Mouse (Mus musculus) thymus, postnatal 10 days (tissue): ENCODE data around the gene H2-Q1.
"Not testable (repeated sequence)": the region's sequence is repeated elsewhere in the genome, so short reads cannot be mapped to it uniquely, and the experiment has no call there.

ENCODE experiments used
- DNase-seq, 2 experiments: peaks; one replicate each; pipeline ENCODE4 v3.0.0; 2021; ENCODE audit warnings: low spot score in 2 of 2

H2-Q1 gene

DNA sequence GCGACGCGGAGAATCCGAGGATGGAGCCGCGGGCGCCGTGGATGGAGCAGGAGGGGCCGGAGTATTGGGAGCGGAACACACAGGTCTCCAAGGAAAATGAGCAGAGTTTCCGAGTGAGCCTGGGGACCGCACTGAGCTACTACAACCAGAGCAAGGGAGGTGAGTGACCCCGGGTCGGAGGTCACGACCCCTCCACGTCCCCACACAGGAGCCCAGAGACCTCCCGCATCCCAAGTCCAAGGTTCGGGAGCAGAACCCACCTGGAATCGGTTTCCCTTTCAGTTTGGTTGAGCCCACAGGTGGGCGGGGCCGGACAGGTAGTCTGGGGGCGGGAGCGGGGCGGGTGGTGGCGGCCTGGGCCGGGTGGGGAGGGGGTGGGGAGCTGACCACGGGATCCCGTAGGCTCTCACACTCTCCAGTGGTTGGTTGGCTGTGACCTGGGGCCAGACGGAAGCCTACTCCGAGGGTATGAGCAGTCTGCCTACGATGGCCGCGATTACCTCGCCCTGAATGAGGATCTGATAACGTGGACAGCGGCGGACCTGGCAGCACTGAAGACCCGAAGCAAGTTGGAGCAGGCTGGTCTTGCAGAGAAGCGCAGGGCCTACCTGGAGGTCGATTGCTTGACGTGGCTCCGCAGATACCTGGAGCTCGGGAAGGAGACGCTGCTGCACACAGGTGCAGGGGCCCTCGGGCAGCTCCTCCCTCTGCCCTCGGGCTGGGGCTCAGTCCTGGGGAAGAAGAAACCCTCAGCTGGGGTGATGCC, 22.7 kb downstream of the H2-Q1 start:
- no peak for DNase-seq

DNA sequence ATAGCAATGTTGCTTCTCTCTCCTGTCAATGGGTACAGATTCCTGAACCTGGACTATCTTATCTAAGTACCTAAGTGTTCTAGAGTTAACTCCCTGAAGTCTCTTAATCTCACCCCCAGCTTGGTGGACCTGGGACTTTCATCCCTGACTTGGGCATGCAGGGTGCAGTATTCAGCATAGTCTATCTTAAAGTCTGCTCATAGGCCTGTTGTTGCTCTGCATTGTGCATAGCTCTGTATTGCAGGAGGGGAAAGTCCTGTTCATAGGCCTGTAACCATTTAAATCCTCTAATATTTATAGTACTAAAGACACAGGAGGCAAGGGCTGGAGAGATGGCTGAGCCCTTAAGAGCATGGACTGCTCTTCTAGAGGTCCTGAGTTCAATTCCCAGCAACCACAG, 27.5 kb downstream of the H2-Q1 start:
- not testable (repeated sequence) for DNase-seq

- peak in 1 of 2 experiments; percentile 39 for DNase-seq
Observed at GRCm38 (mm10) chr17:35353275-35353674, 33.1 kb downstream of the H2-Q1 start.

DNA sequence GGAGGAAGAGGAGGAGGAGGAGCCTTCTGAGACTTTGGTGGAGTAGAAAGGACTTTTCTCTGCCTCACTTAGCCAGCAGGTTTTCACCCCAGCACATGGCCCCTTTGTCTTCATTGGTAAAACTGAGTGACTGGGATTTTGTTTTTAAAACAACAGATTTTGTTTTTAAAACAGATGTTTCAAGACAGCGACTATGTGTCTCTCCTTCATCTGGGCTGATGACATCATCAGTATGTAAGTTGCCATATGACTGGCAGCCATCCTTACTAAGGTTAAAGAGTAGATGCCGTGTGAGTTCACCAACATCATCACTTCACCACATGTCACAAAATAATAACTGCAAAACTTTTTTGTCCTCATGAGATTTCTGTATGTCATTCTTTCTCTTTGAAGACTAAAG, 33.9 kb downstream of the H2-Q1 start:
- no peak for DNase-seq

DNA sequence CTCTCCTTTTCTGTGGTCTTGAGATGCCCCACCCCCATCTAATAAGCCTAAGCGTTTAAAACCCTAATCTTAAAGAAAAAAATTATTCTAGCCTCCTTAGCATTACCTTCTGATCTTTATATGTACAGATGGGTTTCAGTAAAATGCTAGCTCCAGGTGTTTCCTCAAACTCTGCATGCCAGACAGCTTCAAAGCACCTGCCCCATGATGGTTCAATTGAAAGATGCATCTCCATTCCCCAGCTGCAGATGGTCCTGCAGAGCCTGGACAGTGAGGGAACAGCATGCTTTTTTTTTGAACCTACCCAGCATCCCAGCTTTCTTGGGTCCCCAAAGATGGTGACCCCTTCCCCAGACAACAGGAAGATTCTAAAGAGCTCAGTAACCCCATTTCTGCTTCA, 36.9 kb downstream of the H2-Q1 start:
- DNase-seq = peak; percentile 55 to 69

GRCm38 (mm10) chr17:35358763-35359469, 38.7 kb downstream of the H2-Q1 start:
- no peak for DNase-seq

- DNase-seq = no peak
Observed at GRCm38 (mm10) chr17:35359470-35359862, 39.3 kb downstream of the H2-Q1 start.
